Mouse (Mus musculus): ENCODE measurements around the gene Nlrp9b.
"Not testable (repeated sequence)": the region's sequence is repeated elsewhere in the genome, so short reads cannot be mapped to it uniquely, and the experiment has no call there.

The Nlrp9b gene

DNA sequence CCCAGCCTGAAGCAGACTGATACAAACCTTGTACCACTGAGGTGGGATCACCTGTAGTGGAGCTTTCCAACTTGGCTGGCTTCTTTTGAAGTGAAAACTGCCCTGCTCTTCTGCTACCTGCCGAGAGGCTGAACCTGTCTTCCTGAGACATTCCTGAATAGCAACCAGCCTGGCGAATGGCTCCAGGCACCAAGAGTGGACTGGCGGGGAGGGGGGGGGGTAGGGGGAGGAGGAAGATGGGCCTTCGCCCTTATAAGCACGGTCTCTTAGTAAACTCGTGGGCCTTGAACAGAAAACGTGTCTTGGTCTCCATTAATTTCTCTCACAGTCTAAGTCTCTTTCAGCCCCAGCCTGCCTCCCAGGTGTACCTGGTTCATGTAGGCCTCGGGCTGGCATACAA is at the start of gene Nlrp9b:
Gene Nlrp9b (plus strand): TSS at position 301 of the 400 bp plus-strand sequence.
- DNase-seq (ENCODE audit: low spot score in 2 of 2): not testable (repeated sequence)

DNA sequence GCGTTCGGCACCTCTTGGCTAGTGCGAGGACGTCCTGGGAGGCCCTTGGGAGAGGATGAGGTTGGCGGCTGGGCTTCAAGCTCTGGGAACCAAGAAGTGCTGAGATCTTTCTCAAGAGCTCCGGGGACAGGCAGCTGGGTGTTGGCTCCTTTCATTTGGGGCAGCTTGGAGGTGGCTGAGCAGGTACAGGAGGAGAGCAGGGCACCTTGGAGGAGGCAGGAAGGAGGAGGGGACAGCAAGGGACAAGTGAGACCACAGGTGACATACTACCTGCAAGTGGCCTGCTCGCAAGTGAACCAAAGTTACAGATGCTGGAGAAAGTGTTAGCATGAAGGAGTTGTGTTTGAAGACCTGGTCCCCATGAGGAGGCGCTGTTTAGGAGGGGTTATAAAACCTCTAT is 46.6 kb upstream of the Nlrp9b start:
- DNase-seq (ENCODE audit: low spot score in 2 of 2): no peak

DNA sequence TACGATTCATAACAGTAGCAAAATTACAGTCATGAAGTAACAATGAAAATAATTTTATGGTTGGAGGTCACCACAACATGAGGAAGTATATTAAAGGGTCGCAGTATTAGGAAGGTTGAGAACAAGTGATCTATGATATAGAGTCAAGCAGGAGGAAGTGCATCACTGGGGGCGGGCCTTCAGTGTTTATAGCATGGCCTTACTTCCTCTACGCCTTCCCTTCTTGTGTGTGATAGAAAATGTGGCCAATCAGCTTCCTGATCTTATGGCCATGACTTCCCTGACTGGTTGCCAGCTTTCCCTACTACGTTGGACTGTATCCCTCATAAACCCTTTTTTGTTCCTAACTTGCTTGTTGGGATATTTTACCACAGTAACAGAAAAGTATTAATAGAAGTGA is 46.1 kb upstream of the Nlrp9b start:
- DNase-seq (ENCODE audit: low spot score in 2 of 2): no peak

DNA sequence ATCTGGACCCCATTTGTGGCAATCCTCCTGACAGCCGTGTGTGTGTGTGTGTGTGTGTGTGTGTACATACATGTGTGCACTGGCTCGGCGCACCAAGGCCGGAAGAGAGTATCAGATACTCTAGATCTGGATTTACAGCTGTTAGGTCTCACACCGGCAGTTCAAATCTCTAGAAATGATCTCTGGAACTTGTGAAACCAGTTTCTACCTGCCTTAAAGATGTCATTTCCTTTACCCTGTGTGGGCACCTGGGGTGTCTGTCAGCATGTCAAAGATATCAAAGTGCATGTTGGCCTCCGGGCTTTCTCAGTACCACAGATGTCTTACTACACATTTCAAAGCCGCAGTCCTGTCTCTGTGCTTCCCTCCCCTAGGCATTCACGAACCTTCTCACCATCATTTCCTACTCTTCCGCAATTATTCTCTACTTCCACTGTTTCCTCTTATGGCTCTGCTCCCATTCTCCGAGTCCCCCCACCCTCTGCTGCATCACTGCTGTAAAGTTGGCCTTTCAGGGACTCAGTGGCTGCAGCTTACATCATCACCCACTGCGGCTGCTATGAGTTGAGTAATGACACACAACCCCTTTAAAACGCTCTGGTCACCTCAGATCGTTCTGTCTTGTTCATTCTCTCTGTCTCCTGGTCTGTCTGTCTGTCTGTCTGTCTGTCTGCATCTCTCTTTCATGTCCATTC is 45.3 kb upstream of the Nlrp9b start:
- no peak for DNase-seq (ENCODE audit: low spot score in 2 of 2)

DNA sequence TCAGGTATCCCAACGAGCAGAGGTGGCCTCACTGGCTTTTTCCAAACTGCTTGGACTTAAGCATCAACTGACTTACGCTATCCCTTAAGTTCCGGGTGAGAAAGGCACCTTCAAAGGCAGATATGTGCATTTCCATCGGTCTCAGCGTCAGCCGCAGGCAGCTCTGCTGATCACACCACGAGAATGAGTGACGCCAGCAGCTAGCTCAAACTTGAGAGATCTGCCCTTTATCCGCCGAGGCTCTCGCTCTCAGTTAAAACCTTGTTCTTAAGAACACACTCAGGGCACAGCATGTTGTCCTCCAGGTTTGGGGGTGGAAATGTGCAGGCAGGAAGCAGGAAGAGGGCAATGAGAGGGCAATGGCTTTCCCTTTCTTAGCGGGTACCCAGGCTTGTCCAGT is 42.3 kb upstream of the Nlrp9b start:
- DNase-seq (ENCODE audit: low spot score in 2 of 2): no peak

DNA sequence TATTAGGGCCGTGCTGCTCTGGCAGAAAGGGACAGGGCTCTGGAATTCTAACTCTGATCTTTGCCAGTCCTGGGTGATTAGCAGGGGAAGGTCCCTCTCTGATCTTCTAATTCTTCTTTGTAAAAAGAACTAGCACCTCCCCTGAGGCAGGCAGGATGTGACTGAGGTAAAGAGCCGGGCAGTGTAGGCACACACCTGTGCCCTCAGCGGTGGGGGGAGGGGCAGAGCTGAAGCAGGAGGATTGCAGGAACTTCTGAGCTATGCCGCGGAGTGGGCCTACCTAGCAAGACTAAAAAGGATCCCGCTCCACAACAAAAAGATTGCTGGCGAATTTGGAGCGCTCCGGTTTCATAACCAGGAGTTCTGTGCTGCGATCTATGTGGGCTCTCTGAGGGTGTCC is 41.3 kb upstream of the Nlrp9b start:
- no peak for DNase-seq (ENCODE audit: low spot score in 2 of 2)

DNA sequence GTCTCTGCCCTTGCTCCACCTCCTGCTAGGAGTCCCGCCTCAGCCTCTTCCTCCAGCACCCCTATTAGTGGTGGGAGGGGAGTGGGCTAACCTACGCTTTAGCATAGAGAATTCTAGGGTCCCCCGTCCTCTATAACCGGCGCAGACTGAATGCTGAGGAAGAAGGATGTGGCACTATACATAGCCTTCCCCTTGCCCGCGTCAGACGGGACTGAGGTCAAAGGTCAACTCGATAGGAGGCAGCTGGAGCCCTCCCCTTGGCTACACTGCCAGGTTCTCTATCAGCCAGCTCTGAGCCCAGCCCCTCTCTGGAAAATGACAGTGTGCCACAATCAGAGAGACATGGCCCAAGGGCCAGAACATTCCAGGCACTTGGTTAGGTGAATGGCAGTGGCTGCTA is 40.7 kb upstream of the Nlrp9b start, which contains the start of gene Igsf23:
Gene Igsf23 (minus strand): TSS at position 168 of the 400 bp plus-strand sequence.
- DNase-seq (ENCODE audit: low spot score in 2 of 2): no peak

DNA sequence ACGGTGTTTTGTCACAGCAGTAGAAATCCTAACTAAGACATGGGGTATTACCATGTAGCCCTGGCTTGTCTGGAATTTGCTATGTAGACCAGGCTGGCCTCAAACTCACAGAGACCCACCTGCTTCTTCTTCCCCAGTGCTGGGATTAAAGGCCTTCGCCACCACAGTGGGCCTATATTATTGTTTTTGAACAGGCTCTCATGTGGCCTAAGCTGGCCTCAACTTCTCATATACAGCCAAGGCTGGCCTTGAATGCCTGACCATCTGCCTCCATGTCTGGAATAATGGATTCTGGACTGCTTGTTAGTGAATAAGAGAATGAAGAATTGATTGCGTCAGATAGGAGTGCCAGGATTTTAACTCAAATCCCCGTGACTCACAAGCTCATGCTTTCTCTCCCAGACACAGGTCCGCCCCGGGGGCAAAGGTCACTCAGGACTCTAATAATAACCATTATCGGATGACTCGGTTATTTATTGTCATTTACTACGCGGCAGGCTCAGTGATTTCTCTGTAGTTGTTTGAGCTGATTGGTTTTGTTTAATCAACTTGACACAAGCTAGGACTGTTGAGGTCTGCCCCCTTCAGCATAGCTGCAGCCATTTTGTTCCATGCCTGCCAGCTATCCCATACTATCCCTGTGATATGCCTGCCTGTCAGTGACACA is 38.8 kb upstream of the Nlrp9b start:
- no peak for DNase-seq (ENCODE audit: low spot score in 2 of 2)

DNA sequence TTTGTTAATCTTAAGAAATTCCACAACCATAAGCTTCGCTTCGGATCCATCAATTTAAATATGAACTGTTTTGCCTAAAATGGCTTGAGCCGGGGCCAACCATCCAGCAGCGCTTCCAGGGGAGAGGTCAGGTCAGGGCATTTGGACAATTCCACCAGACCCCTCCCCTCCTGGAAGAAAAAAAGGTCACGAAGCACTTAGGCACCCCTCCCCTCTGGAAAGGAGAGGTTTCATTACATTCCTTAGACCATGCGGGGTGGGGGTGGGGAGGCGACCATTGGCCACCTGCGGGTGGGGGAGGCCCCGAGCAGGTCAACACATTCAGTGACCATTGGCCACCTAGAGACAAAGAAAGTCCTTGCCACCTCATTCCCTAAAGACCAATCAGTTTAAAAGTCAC is 38.2 kb upstream of the Nlrp9b start:
- no peak for DNase-seq (ENCODE audit: low spot score in 2 of 2)

DNA sequence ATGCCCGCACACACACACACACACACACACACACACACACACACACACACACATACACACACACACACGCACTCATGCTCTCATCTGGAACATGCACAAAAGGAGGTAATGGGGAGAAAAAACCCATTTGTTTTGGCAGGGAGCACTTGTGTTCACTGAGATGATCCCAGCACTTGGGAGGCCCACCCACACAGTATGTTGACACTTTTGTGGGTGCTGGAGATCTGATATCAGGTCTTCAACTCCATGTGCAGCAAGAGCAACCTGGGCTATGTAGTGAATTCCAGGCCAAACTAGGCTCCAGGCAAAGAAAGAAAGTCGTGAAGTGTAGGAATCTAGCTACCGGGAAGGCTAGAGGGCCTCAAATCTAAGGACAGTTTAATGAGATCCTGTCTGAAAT is 35.4 kb upstream of the Nlrp9b start:
- DNase-seq (ENCODE audit: low spot score in 2 of 2): no peak

DNA sequence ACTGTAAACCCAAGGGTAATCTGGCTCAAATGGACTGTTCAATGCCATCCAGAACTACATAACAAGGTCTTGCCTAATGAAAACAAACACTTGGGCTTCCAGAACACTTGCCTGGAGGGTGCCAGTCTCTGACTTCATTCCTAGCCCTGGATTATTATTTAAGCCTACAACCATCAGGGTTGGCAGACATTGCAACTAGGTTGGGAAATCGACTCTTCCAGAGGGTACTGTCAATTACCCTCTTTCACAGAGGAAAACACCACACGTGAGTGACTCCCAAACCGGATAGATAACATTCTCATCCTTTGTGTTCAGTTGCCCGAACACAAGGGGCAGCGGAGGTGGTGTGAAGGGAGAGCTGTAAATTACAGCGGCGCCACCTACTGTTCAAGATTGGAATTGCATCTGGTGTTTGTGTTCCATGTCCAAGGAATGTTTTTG is 34.9 kb upstream of the Nlrp9b start:
- DNase-seq (ENCODE audit: low spot score in 2 of 2): peak; percentile 65 to 83

DNA sequence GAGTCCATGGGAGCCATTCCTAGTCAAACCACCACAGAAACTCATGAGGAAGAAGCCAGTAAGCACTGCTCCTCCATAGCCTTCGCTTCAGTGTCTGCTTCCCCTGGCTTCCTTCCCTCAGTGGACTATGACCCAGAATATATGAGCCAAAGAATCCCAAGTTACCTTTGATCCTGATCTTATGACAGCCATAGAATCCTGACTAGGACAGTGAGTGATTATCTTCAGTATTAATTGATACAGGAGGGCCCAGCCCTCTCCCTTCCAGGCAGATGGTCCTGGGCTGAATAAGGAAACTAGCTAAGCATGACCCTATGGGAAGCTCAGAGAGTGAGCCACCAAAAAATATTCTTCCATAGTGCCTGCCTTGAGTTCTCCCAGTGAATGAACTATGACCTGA is 28.8 kb upstream of the Nlrp9b start:
- DNase-seq (ENCODE audit: low spot score in 2 of 2): no peak

DNA sequence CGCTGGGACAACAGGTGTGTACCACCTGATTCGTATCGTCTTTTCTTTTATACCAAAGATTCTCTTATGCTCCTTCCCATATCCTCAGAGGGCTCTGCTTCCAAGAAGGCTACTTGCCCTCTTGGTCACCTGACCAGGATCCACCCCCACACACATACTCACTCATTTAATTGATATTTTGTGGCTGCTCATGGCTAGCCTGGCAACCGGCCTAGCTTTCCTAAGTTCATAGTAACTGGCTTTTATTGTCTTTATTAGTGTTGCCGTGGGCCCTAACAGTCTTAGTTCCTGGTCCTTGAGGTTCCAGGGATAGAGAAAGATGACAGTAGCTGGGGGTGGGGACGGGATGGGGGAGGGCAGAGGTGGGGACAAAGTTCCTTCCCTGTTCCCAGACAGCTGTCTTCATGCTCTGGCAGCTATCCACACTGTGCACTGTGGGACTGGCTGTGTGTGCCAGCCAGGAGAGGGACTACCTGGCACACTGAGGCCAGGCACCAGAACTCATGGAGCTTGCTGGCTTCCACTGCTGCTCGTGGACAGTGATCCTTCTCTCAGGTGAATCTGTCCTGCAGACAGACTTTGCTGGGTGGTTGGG is 26.2 kb upstream of the Nlrp9b start, which contains the start of gene Ceacam20:
Gene Ceacam20 (plus strand): TSS at position 428 of the 595 bp plus-strand sequence.
- no peak for DNase-seq (ENCODE audit: low spot score in 2 of 2)

DNA sequence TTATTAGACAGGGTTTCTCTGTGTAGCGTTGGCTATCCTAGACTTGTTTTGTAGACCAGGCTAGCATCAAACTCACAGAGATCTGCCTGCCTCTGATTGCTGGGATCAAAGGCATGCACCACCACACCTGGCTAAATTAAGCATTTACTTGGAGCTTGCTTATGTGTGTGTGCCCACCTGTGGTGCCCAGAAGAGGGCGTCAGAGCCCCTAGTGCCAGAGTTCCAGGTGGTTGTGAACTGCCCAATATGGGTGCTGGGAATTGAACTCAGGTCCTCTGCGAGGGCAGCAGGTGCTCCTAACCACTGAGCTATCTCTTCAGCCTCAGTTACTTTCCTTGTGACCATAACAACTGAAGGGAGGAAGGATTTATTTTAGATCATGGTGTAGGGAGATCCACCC is 22.2 kb upstream of the Nlrp9b start:
- DNase-seq (ENCODE audit: low spot score in 2 of 2): no peak

DNA sequence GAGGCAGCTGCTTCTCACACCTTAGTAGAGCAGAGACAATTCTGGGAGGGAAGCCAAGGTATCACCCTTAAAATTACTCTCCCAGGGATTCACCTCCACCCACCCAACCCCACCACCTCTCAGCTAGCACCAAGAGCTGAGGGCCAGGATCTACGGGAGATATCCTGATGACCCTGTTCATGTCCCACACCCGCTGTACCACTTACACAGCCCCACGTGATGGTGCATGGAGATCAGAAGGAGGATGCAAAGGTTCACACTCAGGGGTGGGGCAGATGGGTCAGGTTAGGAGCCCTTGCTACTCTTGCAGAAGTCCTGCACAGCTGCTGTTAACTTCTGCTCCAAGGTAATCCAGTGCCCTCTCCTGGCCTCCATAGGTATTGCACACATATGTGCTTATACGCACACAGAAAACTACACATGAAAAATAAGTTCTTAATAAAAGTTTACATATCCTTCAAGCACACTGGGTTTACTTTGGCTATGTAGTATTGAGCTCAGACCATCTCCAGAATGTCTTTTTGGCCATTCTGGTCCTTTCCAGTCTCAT is 21.6 kb upstream of the Nlrp9b start:
- DNase-seq (ENCODE audit: low spot score in 2 of 2): no peak

DNA sequence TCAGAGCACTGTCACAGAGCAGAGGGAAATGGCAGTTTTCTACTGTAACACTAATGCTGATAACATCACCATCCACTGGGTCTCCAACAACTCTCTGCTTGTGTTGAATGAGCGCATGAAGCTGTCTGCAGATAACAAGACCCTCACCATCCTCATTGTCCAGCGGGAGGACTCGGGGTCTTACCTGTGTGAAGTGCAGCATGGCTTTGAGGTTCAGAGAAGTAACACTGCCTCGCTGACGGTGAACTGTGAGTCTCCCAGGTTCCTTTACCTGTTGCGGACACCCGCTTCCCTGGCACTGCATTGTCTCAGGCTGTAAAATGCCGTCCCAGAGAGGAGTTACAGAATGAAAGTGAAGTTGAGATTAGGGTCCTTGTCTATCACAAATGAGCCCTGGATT is 21.1 kb upstream of the Nlrp9b start:
- no peak for DNase-seq (ENCODE audit: low spot score in 2 of 2)

DNA sequence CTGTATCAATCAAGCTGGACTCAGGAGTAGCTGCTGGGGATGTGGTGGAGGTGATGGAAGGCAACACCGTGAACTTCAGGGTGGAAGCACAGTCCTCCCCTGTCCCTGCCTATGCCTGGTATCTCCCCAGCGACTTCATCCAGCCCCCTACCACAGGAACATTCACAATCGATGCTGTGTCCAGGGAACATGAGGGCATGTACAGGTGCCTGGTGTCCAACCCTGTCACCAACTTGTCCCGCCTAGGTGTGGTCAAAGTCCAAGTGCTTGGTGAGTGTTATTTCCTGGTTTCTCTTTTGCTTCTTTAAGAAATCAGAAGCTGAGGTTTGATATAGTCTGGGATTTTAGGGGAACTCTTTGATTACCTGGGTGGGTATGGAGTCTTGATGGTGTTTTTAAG is 19.7 kb upstream of the Nlrp9b start:
- no peak for DNase-seq (ENCODE audit: low spot score in 2 of 2)

DNA sequence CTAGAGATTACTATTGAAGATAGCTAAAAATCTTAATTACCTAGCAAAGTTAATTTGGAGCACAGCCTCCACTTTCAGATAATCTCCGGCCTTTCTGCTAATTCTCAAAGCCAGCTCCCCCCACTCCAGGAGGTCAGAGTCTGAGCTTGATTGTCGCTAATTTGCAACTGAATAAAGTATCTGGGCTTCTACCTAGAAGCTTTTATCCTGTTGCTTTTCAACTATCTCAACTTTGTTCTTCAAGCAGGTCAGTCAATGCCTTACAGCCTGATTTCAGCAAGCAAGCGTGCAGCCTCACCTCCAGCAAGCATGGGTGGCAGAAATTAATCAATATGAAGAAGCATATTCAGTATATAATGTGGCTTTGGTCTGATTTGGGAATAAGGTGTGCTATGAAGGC is 5.5 kb downstream of the Nlrp9b start:
- DNase-seq (ENCODE audit: low spot score in 2 of 2): not testable (repeated sequence)

DNA sequence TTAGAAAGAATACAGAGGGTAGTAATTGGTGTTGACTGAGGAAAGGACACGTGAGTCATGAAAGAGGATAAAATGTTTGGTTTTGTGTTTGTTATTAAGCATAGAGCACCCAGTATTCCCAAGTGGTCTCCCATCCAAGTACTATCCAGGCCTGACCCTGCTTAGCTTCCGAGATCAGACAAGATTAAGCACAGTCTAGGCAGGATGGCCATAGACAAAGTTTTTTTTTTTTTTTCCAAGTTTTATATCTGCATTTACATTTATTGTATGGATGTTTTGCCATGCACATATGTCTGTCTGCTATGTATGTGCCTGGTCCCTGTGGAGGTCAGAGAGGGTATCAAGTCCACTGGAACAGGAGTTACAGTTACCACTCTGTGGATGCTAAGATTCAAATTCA is 18.7 kb downstream of the Nlrp9b start:
- DNase-seq (ENCODE audit: low spot score in 2 of 2): no peak

DNA sequence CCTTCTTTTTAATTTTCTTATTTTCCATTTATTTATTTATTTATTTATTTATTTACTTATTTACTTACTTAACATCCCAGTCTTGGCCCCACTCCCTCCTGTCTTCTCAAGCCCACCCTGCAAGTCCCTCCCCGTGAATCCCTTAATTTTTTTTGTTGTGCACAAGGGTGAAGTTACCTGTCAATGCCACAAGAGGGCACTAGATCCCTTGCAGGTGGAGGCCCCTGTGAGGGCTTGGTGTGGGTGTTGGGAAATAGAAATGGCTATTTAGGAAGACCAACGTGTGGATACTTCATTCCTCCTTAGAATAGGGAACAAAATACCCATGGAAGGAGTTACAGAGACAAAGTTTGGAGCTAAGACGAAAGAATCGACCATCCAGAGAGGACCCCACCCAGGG is 72.8 kb downstream of the Nlrp9b start:
- DNase-seq (ENCODE audit: low spot score in 2 of 2): not testable (repeated sequence)

DNA sequence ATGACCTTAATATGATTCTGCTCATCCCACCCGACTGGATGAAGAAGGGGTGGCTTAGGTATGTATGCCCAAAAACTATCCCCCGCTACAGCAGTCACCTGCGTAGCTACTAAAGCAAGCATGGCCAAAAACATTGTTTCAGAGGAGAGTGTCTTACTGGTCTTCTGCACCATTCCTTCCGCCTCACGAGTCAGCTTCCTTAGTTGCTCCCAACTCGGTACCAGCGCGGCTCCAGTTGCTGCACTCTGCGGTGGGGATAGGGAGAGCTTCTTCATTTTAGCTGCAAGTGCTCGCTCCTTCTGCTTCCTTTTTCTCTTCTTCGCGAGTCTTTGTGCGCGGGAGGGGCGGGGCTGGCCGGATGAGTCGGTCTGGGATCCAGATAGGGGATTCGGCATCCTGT is 86.9 kb downstream of the Nlrp9b start:
- not testable (repeated sequence) for DNase-seq (ENCODE audit: low spot score in 2 of 2)

DNA sequence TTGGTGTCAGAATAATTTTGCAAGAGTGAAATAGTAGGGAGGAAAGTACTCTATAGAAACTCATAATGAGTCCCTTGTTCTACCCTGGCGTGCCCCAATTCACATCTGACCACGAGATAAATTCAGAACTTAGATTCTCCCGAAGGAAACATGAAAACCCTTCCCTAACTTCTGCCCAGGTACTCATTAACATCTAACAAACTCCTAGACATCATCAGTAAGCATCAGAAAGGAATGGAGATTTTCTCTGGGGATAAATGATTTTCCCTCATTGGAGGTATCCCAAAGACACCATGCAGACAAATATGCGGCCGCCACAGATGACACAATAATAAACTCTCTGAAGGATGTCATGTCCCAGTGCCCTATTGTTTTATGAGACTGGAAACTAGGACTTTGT is 108.1 kb downstream of the Nlrp9b start, which contains the start of gene Vmn1r91:
Gene Vmn1r91 (plus strand): TSS at position 301 of the 400 bp plus-strand sequence.
- not testable (repeated sequence) for DNase-seq (ENCODE audit: low spot score in 2 of 2)

DNA sequence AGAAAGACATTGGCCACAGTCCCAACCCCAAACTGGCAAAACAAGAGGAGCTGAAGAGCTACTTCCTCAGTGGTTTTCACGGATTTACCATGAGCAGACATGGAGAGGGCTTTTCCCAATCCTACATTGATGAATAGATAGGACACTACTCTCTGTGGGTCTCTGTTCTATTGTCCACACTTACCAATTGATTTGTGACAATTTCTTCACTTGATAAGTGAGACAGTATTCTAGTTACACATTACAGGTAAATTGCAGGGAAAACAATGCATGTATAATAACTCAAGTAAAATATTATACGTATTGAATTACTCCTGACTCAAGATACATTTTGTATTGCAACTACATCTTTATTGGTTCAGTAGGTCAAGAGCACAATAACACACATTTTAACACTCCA is 131.2 kb downstream of the Nlrp9b start, which contains the start of gene Gm16442:
Gene Gm16442 (minus strand): TSS at position 101 of the 400 bp plus-strand sequence.
- not testable (repeated sequence) for DNase-seq (ENCODE audit: low spot score in 2 of 2)

Measured in natural killer cell, adult 2 months (primary cell).